Comparison of ENCODE assay signal across 7 mouse cellular contexts in genomic region chr15:101976641-101977040, GRCm38 (mm10). TPM values are rescaled to one million over a fixed set of nuclear protein-coding genes. Genes with fewer than 3 reads are reported as not detected.
DNase-seq lines count a peak whose midpoint lies in the region; ATAC-seq and TF ChIP-seq lines count a peak whose summit lies in the region.

No protein-coding gene starts in this region.

- H3K36me3 ChIP-seq in CH12.LX (replicated peaks in 1 of 2; ENCODE audit: control insufficient read depth in 1 of 2, insufficient read depth in 1 of 2, low read length in 1 of 2), result no peaks in the 10 kb centered on the region
- no peaks in the 10 kb centered on the region for H3K36me3 ChIP-seq in G1E (replicated peaks)
- no peaks in the 10 kb centered on the region for H3K36me3 ChIP-seq in heart, postnatal 0 days (replicated peaks; ENCODE audit: control insufficient read depth, insufficient read depth, low read length)
- no peaks in the 10 kb centered on the region for H3K36me3 ChIP-seq in limb, embryonic 14.5 days (ENCODE audit: control insufficient read depth, insufficient read depth, low read length)

- in situ Hi-C loops in CH12.LX (cut with MboI; ENCODE audit: low pct_ligation_motif_present, low pct_unique_long_range_greater_than_20kb, low sequenced_read_pairs), result loop anchor here (10.0 kb wide), 2 partner anchors 132 to 452 kb away; no protein-coding TSS in a partner anchor

- no peak for TF ChIP-seq EP300 in CH12.LX (IDR thresholded peaks at IDR 0.05; ENCODE audit: low read length)
- no peak for TF ChIP-seq EP300 in heart, postnatal 0 days (IDR thresholded peaks at IDR 0.05; ENCODE audit: low read depth)

- no peak overlapping the region for H3K4me3 ChIP-seq in CH12.LX (replicated peaks in 1 of 3; ENCODE audit: low read depth in 2 of 3, low read length in 2 of 3, poor library complexity in 1 of 3)
- peak overlapping the region; percentile 66; the same call in 1 of the 2 replicates for H3K4me3 ChIP-seq in G1E (ENCODE audit: low read depth, low read length)
- H3K4me3 ChIP-seq in heart, postnatal 0 days (ENCODE audit: low read depth, low read length), result no peak overlapping the region
- H3K4me3 ChIP-seq in limb, embryonic 14.5 days (replicated peaks; ENCODE audit: low read length), result no peak overlapping the region

- no peaks in the 10 kb centered on the region for H3K79me2 ChIP-seq in CH12.LX (replicated peaks; ENCODE audit: control insufficient read depth, extremely low read depth, insufficient read depth, poor library complexity, severe bottlenecking)

- no peak overlapping the region for H3K9ac ChIP-seq in CH12.LX (ENCODE audit: insufficient read depth, low read depth)
- H3K9ac ChIP-seq in heart, postnatal 0 days (replicated peaks; ENCODE audit: low read depth, low read length), result peak overlapping the region; percentile 54; the same call in 1 of the 2 replicates
- H3K9ac ChIP-seq in limb, embryonic 14.5 days (ENCODE audit: low read depth, low read length, severe bottlenecking), result peak overlapping the region; percentile 48; the same call in 1 of the 2 replicates

- no peak for TF ChIP-seq RAD21 in CH12.LX (IDR thresholded peaks at IDR 0.05; ENCODE audit: low read depth, low read length)

- no peak overlapping the region for H3K27ac ChIP-seq in CH12.LX (ENCODE audit: insufficient read depth, low read depth)
- H3K27ac ChIP-seq in heart, postnatal 0 days (ENCODE audit: low read depth), result peak overlapping the region; percentile 79
- H3K27ac ChIP-seq in limb, embryonic 14.5 days (replicated peaks; ENCODE audit: low read depth, low read length), result peak overlapping the region; percentile 80

- H3K4me2 ChIP-seq in CH12.LX (ENCODE audit: insufficient read depth, low read depth, poor library complexity, severe bottlenecking), result peak overlapping the region; percentile 46; the same call in 1 of the 2 replicates
- H3K4me2 ChIP-seq in heart, postnatal 0 days (ENCODE audit: low read depth, low read length), result peak overlapping the region; percentile 71
- H3K4me2 ChIP-seq in limb, embryonic 14.5 days (replicated peaks; ENCODE audit: low read depth, low read length, severe bottlenecking), result peak overlapping the region; percentile 61

- H3K4me1 ChIP-seq in CH12.LX (ENCODE audit: control insufficient read depth in 1 of 2, insufficient read depth in 2 of 2), result peaks cover 5 to 24% of the 10 kb centered on the region in 2 experiments; a peak in 3 of 4 replicates
- peaks cover 56% of the 10 kb centered on the region for H3K4me1 ChIP-seq in G1E (ENCODE audit: insufficient read depth, low read depth, low read length)
- peaks cover 15% of the 10 kb centered on the region for H3K4me1 ChIP-seq in heart, postnatal 0 days (ENCODE audit: control insufficient read depth, insufficient read depth)
- H3K4me1 ChIP-seq in limb, embryonic 14.5 days (ENCODE audit: control insufficient read depth, insufficient read depth, low read length), result peaks cover 41% of the 10 kb centered on the region

- ATAC-seq in G1E (ENCODE audit: extremely low read depth, insufficient number of reproducible peaks, low FRiP score, poor library complexity, severe bottlenecking), result no peak
- ATAC-seq in heart, postnatal 0 days (ENCODE audit: insufficient read depth, low read depth), result no peak
- no peak for ATAC-seq in limb, embryonic 14.5 days (ENCODE audit: low FRiP score, low read depth)

- peaks cover 81% of the 10 kb centered on the region for H3K27me3 ChIP-seq in CH12.LX (replicated peaks)
- H3K27me3 ChIP-seq in G1E (ENCODE audit: insufficient read depth, low read length), result peaks cover 13% of the 10 kb centered on the region
- H3K27me3 ChIP-seq in heart, postnatal 0 days (ENCODE audit: control insufficient read depth, insufficient read depth, low read length), result peaks cover 7% of the 10 kb centered on the region; the same call in 1 of the 2 replicates
- H3K27me3 ChIP-seq in limb, embryonic 14.5 days (ENCODE audit: control insufficient read depth, insufficient read depth, low read length), result no peaks in the 10 kb centered on the region

- no peak for TF ChIP-seq POLR2A in CH12.LX (IDR thresholded peaks at IDR 0.05; ENCODE audit: low read depth, low read length)
- no peak for TF ChIP-seq POLR2A in limb, embryonic 14.5 days (IDR thresholded peaks at IDR 0.05; ENCODE audit: borderline replicate concordance, extremely low read depth, insufficient read depth, insufficient read length)

- DNase-seq in CH12.LX (ENCODE audit: extremely low read depth) (no peak), G1E (ENCODE audit: low spot score) (no peak)
- no peak for DNase-seq in heart, postnatal 0 days (ENCODE audit: low spot score)
- DNase-seq in limb, embryonic 14.5 days (ENCODE audit: low spot score), result no peak
- no peak for DNase-seq in embryo, embryonic 9.5 days (ENCODE audit: extremely low spot score)
- no peak for DNase-seq in embryo, embryonic 10.5 days (ENCODE audit: low spot score)
- DNase-seq in cerebellum, postnatal 4 days (ENCODE audit: low spot score in 2 of 2), result no peak

- dilution Hi-C loops in CH12.LX (cut with MboI; ENCODE audit: extremely low pct_ligation_motif_present, extremely low pct_unique_long_range_greater_than_20kb, low sequenced_read_pairs), result no loop called here

- no peaks in the 10 kb centered on the region for H3K9me3 ChIP-seq in CH12.LX (replicated peaks; ENCODE audit: low read length)
- H3K9me3 ChIP-seq in G1E (replicated peaks), result no peaks in the 10 kb centered on the region
- H3K9me3 ChIP-seq in heart, postnatal 0 days (replicated peaks; ENCODE audit: control insufficient read depth, low read length), result no peaks in the 10 kb centered on the region
- no peaks in the 10 kb centered on the region for H3K9me3 ChIP-seq in limb, embryonic 14.5 days (ENCODE audit: control insufficient read depth, low read length)

- WGBS in heart, postnatal 0 days, result 57% methylated on average over 3 of the region's 3 CpGs
- 27% methylated on average over 3 of the region's 3 CpGs for WGBS in limb, embryonic 14.5 days

- TF ChIP-seq CTCF in CH12.LX (conservative IDR thresholded peaks at IDR 0.05 in 1 of 2, IDR thresholded peaks at IDR 0.05 in 1 of 2; ENCODE audit: low read depth in 2 of 2, low read length in 2 of 2) (no peak), G1E (IDR thresholded peaks at IDR 0.05; ENCODE audit: low read depth, low read length) (no peak)
- TF ChIP-seq CTCF in heart, postnatal 0 days (IDR thresholded peaks at IDR 0.05; ENCODE audit: low read depth), result no peak

RNA-seq across cellular contexts. Expression of gene Krt78, which starts 22.6 kb away (rescaled TPM):
- total RNA-seq in CH12.LX (2012; rRNA removed), result not detected in 2 replicates
- not detected in 2 replicates for total RNA-seq in CH12.LX (2014; rRNA removed)
- polyA plus RNA-seq in CH12.LX (2012; ENCODE audit: insufficient read length, low read depth), result not detected in 2 replicates
- total RNA-seq in G1E (2014; fragmentation: Nextera tagmentation), result not detected in 2 replicates
- 0.05 TPM in 1 of 2 replicates, not detected in the other for total RNA-seq in G1E (2017)
- not detected in 2 replicates for polyA plus RNA-seq in G1E (2012)
- total RNA-seq in heart, postnatal 0 days (2014; rRNA removed; ENCODE audit: low replicate concordance), result not detected in 2 replicates
- polyA plus RNA-seq in heart, postnatal 0 days (2015; fragmentation: Nextera tagmentation; extraction: Ambion mirVana), result not detected in 2 replicates
- polyA plus RNA-seq in limb, embryonic 14.5 days (2012; rRNA removed), result 0.04 and 0.09 TPM in 2 replicates
- 0.08 and 0.22 TPM in 2 replicates for polyA plus RNA-seq in limb, embryonic 14.5 days (2014; fragmentation: Nextera tagmentation; extraction: Ambion mirVana)

RNA-seq across cellular contexts. Expression of gene Krt8, which starts 27.6 kb away (rescaled TPM):
- not detected in 2 replicates for total RNA-seq in CH12.LX (2012; rRNA removed)
- total RNA-seq in CH12.LX (2014; rRNA removed), result not detected in 2 replicates
- not detected in 2 replicates for polyA plus RNA-seq in CH12.LX (2012; ENCODE audit: insufficient read length, low read depth)
- total RNA-seq in G1E (2014; fragmentation: Nextera tagmentation), result not detected in 2 replicates
- total RNA-seq in G1E (2017), result not detected in 2 replicates
- not detected in 2 replicates for polyA plus RNA-seq in G1E (2012)
- 19.0 and 110 TPM in 2 replicates for total RNA-seq in heart, postnatal 0 days (2014; rRNA removed; ENCODE audit: low replicate concordance)
- polyA plus RNA-seq in heart, postnatal 0 days (2015; fragmentation: Nextera tagmentation; extraction: Ambion mirVana), result 7.2 and 10.0 TPM in 2 replicates
- 3.7 and 7.9 TPM in 2 replicates for polyA plus RNA-seq in limb, embryonic 14.5 days (2012; rRNA removed)
- 13.2 and 19.8 TPM in 2 replicates for polyA plus RNA-seq in limb, embryonic 14.5 days (2014; fragmentation: Nextera tagmentation; extraction: Ambion mirVana)

RNA-seq across cellular contexts. Expression of gene Krt79, which starts 36.5 kb away (rescaled TPM):
- total RNA-seq in CH12.LX (2012; rRNA removed), result not detected in 2 replicates
- total RNA-seq in CH12.LX (2014; rRNA removed), result not detected in 2 replicates
- polyA plus RNA-seq in CH12.LX (2012; ENCODE audit: insufficient read length, low read depth), result not detected in 2 replicates
- total RNA-seq in G1E (2014; fragmentation: Nextera tagmentation), result not detected in 2 replicates
- 0.12 TPM in 1 of 2 replicates, not detected in the other for total RNA-seq in G1E (2017)
- polyA plus RNA-seq in G1E (2012), result not detected in 2 replicates
- not detected in 2 replicates for total RNA-seq in heart, postnatal 0 days (2014; rRNA removed; ENCODE audit: low replicate concordance)
- polyA plus RNA-seq in heart, postnatal 0 days (2015; fragmentation: Nextera tagmentation; extraction: Ambion mirVana), result 0.31 and 0.44 TPM in 2 replicates
- polyA plus RNA-seq in limb, embryonic 14.5 days (2012; rRNA removed), result 0.18 and 0.23 TPM in 2 replicates
- 0.29 and 0.51 TPM in 2 replicates for polyA plus RNA-seq in limb, embryonic 14.5 days (2014; fragmentation: Nextera tagmentation; extraction: Ambion mirVana)

RNA-seq across cellular contexts. Expression of gene Krt18, which starts 51.3 kb away (rescaled TPM):
- 0.13 and 0.21 TPM in 2 replicates for total RNA-seq in CH12.LX (2012; rRNA removed)
- total RNA-seq in CH12.LX (2014; rRNA removed), result not detected in 2 replicates
- not detected in 2 replicates for polyA plus RNA-seq in CH12.LX (2012; ENCODE audit: insufficient read length, low read depth)
- not detected in 2 replicates for total RNA-seq in G1E (2014; fragmentation: Nextera tagmentation)
- total RNA-seq in G1E (2017), result not detected in 2 replicates
- polyA plus RNA-seq in G1E (2012), result 0.04 TPM in 1 of 2 replicates, not detected in the other
- 12.9 and 75.9 TPM in 2 replicates for total RNA-seq in heart, postnatal 0 days (2014; rRNA removed; ENCODE audit: low replicate concordance)
- polyA plus RNA-seq in heart, postnatal 0 days (2015; fragmentation: Nextera tagmentation; extraction: Ambion mirVana), result 15.0 and 15.3 TPM in 2 replicates
- 5.9 and 7.6 TPM in 2 replicates for polyA plus RNA-seq in limb, embryonic 14.5 days (2012; rRNA removed)
- polyA plus RNA-seq in limb, embryonic 14.5 days (2014; fragmentation: Nextera tagmentation; extraction: Ambion mirVana), result 16.4 and 22.3 TPM in 2 replicates

RNA-seq across cellular contexts. Expression of gene Krt4, which starts 52.1 kb away (rescaled TPM):
- total RNA-seq in CH12.LX (2012; rRNA removed), result not detected in 2 replicates
- not detected in 2 replicates for total RNA-seq in CH12.LX (2014; rRNA removed)
- not detected in 2 replicates for polyA plus RNA-seq in CH12.LX (2012; ENCODE audit: insufficient read length, low read depth)
- not detected in 2 replicates for total RNA-seq in G1E (2014; fragmentation: Nextera tagmentation)
- 0.06 and 0.11 TPM in 2 replicates for total RNA-seq in G1E (2017)
- not detected in 2 replicates for polyA plus RNA-seq in G1E (2012)
- total RNA-seq in heart, postnatal 0 days (2014; rRNA removed; ENCODE audit: low replicate concordance), result 5.4 TPM in 1 of 2 replicates, not detected in the other
- 0.12 TPM in 1 of 2 replicates, not detected in the other for polyA plus RNA-seq in heart, postnatal 0 days (2015; fragmentation: Nextera tagmentation; extraction: Ambion mirVana)
- 27.0 and 51.0 TPM in 2 replicates for polyA plus RNA-seq in limb, embryonic 14.5 days (2012; rRNA removed)
- polyA plus RNA-seq in limb, embryonic 14.5 days (2014; fragmentation: Nextera tagmentation; extraction: Ambion mirVana), result 180 and 268 TPM in 2 replicates
